Comparison of ENCODE assay signal across 19 mouse cellular contexts in genomic region chr1:90247234-90247633, GRCm38 (mm10). TPM values are rescaled to one million over a fixed set of nuclear protein-coding genes. Genes with fewer than 3 reads are reported as not detected.
DNase-seq lines count a peak whose midpoint lies in the region; ATAC-seq and TF ChIP-seq lines count a peak whose summit lies in the region.
"Had no signal": no experiment of that assay in that cellular context is flagged by ENCODE, and none has a peak within 500 bp of the region (broad histone marks: within the 10 kb centered on the region; RNA-seq: fewer than 3 reads in every experiment).

No protein-coding gene starts in this region.

- peak in 1 of 2 experiments; percentile 42; a peak in 2 of 4 replicates for TF ChIP-seq CTCF in CH12.LX (conservative IDR thresholded peaks at IDR 0.05 in 1 of 2, IDR thresholded peaks at IDR 0.05 in 1 of 2; ENCODE audit: low read depth in 2 of 2, low read length in 2 of 2)

- H3K27ac ChIP-seq in heart, embryonic 13.5 days (replicated peaks), result peak overlapping the region; percentile 50; the same call in 1 of the 2 replicates
- H3K27ac ChIP-seq in CH12.LX (ENCODE audit: insufficient read depth, low read depth), result no peak overlapping the region
- peak overlapping the region; percentile 32; the same call in 1 of the 2 replicates for H3K27ac ChIP-seq in embryonic facial prominence, embryonic 12.5 days
- peak overlapping the region; percentile 94 for H3K27ac ChIP-seq in liver, embryonic 12.5 days
- H3K27ac ChIP-seq: hindbrain, embryonic 15.5 days; limb, embryonic 13.5 days had no signal

- dilution Hi-C loops in CH12.LX (cut with MboI; ENCODE audit: extremely low pct_ligation_motif_present, extremely low pct_unique_long_range_greater_than_20kb, low sequenced_read_pairs), result no loop called here

- H3K9ac ChIP-seq in heart, embryonic 13.5 days, result no peak overlapping the region; the same call in 1 of the 2 replicates
- H3K9ac ChIP-seq in CH12.LX (ENCODE audit: insufficient read depth, low read depth), result no peak overlapping the region
- H3K9ac ChIP-seq in embryonic facial prominence, embryonic 12.5 days, result no peak overlapping the region
- peak overlapping the region; percentile 72 for H3K9ac ChIP-seq in liver, embryonic 12.5 days
- H3K9ac ChIP-seq: hindbrain, embryonic 15.5 days; limb, embryonic 13.5 days had no signal

- no peaks in the 10 kb centered on the region for H3K79me2 ChIP-seq in CH12.LX (replicated peaks; ENCODE audit: control insufficient read depth, extremely low read depth, insufficient read depth, poor library complexity, severe bottlenecking)

- H3K9me3 ChIP-seq in heart, embryonic 13.5 days, result no peaks in the 10 kb centered on the region
- H3K9me3 ChIP-seq in CH12.LX (replicated peaks; ENCODE audit: low read length), result no peaks in the 10 kb centered on the region
- H3K9me3 ChIP-seq in embryonic facial prominence, embryonic 12.5 days, result no peaks in the 10 kb centered on the region
- H3K9me3 ChIP-seq in liver, embryonic 12.5 days (replicated peaks), result no peaks in the 10 kb centered on the region
- H3K9me3 ChIP-seq: hindbrain, embryonic 15.5 days; limb, embryonic 13.5 days; megakaryocyte, embryonic 14.5 days had no signal

- no peak for ATAC-seq in heart, embryonic 13.5 days (ENCODE audit: extremely low read depth, insufficient number of reproducible peaks, low FRiP score, low TSS enrichment)
- ATAC-seq in embryonic facial prominence, embryonic 12.5 days (ENCODE audit: insufficient number of reproducible peaks, insufficient read depth, low FRiP score, low TSS enrichment), result no peak
- ATAC-seq in liver, embryonic 12.5 days, result no peak
- ATAC-seq: lung, postnatal 0 days had no signal

- H3K4me3 ChIP-seq in heart, embryonic 13.5 days, result no peak overlapping the region
- no peak overlapping the region for H3K4me3 ChIP-seq in CH12.LX (replicated peaks in 1 of 3; ENCODE audit: low read depth in 2 of 3, low read length in 2 of 3, poor library complexity in 1 of 3)
- no peak overlapping the region for H3K4me3 ChIP-seq in embryonic facial prominence, embryonic 12.5 days
- no peak overlapping the region for H3K4me3 ChIP-seq in liver, embryonic 12.5 days
- H3K4me3 ChIP-seq: hindbrain, embryonic 15.5 days; limb, embryonic 13.5 days; megakaryocyte, embryonic 14.5 days; myocyte had no signal

- no peak for TF ChIP-seq POLR2A in CH12.LX (IDR thresholded peaks at IDR 0.05; ENCODE audit: low read depth, low read length)

- in situ Hi-C loops in CH12.LX (cut with MboI; ENCODE audit: low pct_ligation_motif_present, low pct_unique_long_range_greater_than_20kb, low sequenced_read_pairs), result no loop called here

- WGBS in heart, embryonic 13.5 days, result 70% methylated on average over 4 of the region's 4 CpGs
- WGBS in embryonic facial prominence, embryonic 12.5 days, result 90% methylated on average over 4 of the region's 4 CpGs
- WGBS in liver, embryonic 12.5 days (ENCODE audit: insufficient replicate concordance), result 66% methylated on average over 4 of the region's 4 CpGs

- H3K4me2 ChIP-seq in heart, embryonic 13.5 days, result peak overlapping the region; percentile 32
- H3K4me2 ChIP-seq in CH12.LX (ENCODE audit: insufficient read depth, low read depth, poor library complexity, severe bottlenecking), result no peak overlapping the region
- no peak overlapping the region for H3K4me2 ChIP-seq in embryonic facial prominence, embryonic 12.5 days (replicated peaks)
- peak overlapping the region; percentile 62 for H3K4me2 ChIP-seq in liver, embryonic 12.5 days
- H3K4me2 ChIP-seq: hindbrain, embryonic 15.5 days; limb, embryonic 13.5 days had no signal

- peaks cover 48% of the 10 kb centered on the region for H3K4me1 ChIP-seq in heart, embryonic 13.5 days
- peaks cover 4 to 28% of the 10 kb centered on the region in 2 experiments for H3K4me1 ChIP-seq in CH12.LX (ENCODE audit: control insufficient read depth in 1 of 2, insufficient read depth in 2 of 2)
- peaks cover 21% of the 10 kb centered on the region for H3K4me1 ChIP-seq in embryonic facial prominence, embryonic 12.5 days
- H3K4me1 ChIP-seq in liver, embryonic 12.5 days, result peaks cover 90% of the 10 kb centered on the region
- H3K4me1 ChIP-seq: megakaryocyte, embryonic 14.5 days had no signal

- H3K36me3 ChIP-seq in heart, embryonic 13.5 days, result no peaks in the 10 kb centered on the region
- peaks cover 0 to 2% of the 10 kb centered on the region in 2 experiments for H3K36me3 ChIP-seq in CH12.LX (replicated peaks in 1 of 2; ENCODE audit: control insufficient read depth in 1 of 2, insufficient read depth in 1 of 2, low read length in 1 of 2)
- H3K36me3 ChIP-seq in embryonic facial prominence, embryonic 12.5 days, result no peaks in the 10 kb centered on the region
- H3K36me3 ChIP-seq in liver, embryonic 12.5 days, result no peaks in the 10 kb centered on the region
- H3K36me3 ChIP-seq: hindbrain, embryonic 15.5 days; limb, embryonic 13.5 days had no signal

- no peaks in the 10 kb centered on the region for H3K27me3 ChIP-seq in heart, embryonic 13.5 days (replicated peaks)
- H3K27me3 ChIP-seq in CH12.LX (replicated peaks), result no peaks in the 10 kb centered on the region
- no peaks in the 10 kb centered on the region for H3K27me3 ChIP-seq in embryonic facial prominence, embryonic 12.5 days
- peaks cover 12% of the 10 kb centered on the region for H3K27me3 ChIP-seq in liver, embryonic 12.5 days (replicated peaks)
- H3K27me3 ChIP-seq: hindbrain, embryonic 15.5 days; limb, embryonic 13.5 days had no signal

- DNase-seq in heart, adult 11 months, result no peak
- peak; percentile 23 for DNase-seq in CH12.LX (ENCODE audit: extremely low read depth)
- DNase-seq in embryo, embryonic 10.5 days (ENCODE audit: low spot score), result no peak
- DNase-seq in kidney, adult 18-20 months, result no peak
- no peak for DNase-seq in ovary, adult 18-20 months (ENCODE audit: low spot score)
- DNase-seq: adrenal gland, adult 2 months; cerebellum, adult 18-20 months; gastrocnemius, postnatal 25 days; kidney, adult 2 months; thymus, adult 18-20 months had no signal

- TF ChIP-seq RAD21 in CH12.LX (IDR thresholded peaks at IDR 0.05; ENCODE audit: low read depth, low read length), result peak; percentile 47

- no peak for TF ChIP-seq EP300 in CH12.LX (IDR thresholded peaks at IDR 0.05; ENCODE audit: low read length)

TF ChIP-seq in CH12.LX, 34 proteins besides CTCF, POLR2A, EP300 and RAD21:
- TF ChIP-seq ZC3H11A (IDR thresholded peaks at IDR 0.05; ENCODE audit: low read depth, low read length) (no peak), SMC3 (IDR thresholded peaks at IDR 0.05; ENCODE audit: low read depth, low read length) (peak; percentile 38), NELFE (IDR thresholded peaks at IDR 0.05; ENCODE audit: low read depth, low read length) (no peak)

RNA-seq across cellular contexts. Expression of gene Ackr3, which starts 43.5 kb away (rescaled TPM):
- 38.3 and 38.5 TPM in 2 replicates for polyA plus RNA-seq in heart, embryonic 13.5 days (2015; fragmentation: Nextera tagmentation; extraction: Ambion mirVana)
- total RNA-seq in CH12.LX (2012; rRNA removed) (10.1 and 13.1 TPM in 2 replicates), CH12.LX (2014; rRNA removed) (18.0 and 23.1 TPM in 2 replicates)
- 25.6 and 34.4 TPM in 2 replicates for polyA plus RNA-seq in CH12.LX (2012; ENCODE audit: insufficient read length, low read depth)
- polyA plus RNA-seq in embryonic facial prominence, embryonic 12.5 days (2016; fragmentation: Nextera tagmentation; extraction: Ambion mirVana), result 42.7 and 45.3 TPM in 2 replicates
- 9.0 and 10.4 TPM in 2 replicates for polyA plus RNA-seq in liver, embryonic 12.5 days (2016; fragmentation: Nextera tagmentation; extraction: Ambion mirVana)
- total RNA-seq: common myeloid progenitor, adult 5-6 weeks had no signal

Comparison
In these comparisons a context has a peak if more than half of its experiments do, and no peak if none do; other contexts are left out.
1. H3K4me2 ChIP-seq: peak in heart, embryonic 13.5 days (single experiment) and liver, embryonic 12.5 days (single experiment); none in CH12.LX (single experiment) and embryonic facial prominence, embryonic 12.5 days (single experiment).